Mouse (Mus musculus) frontal cortex, adult (tissue): ENCODE data around the gene Hif3a.

Experiments used
- ATAC-seq: cut with Nextera tagmentation; 2 replicates; pipeline ENCODE4 v1.9.2; 2017; ENCODE audit warnings: mild to moderate bottlenecking, moderate library complexity, mixed read lengths; ENCODE audit not compliant: low TSS enrichment

Gene Hif3a

GRCm38 (mm10) chr7:17024814-17025504, 37.3 kb downstream of the Hif3a start:
- ATAC-seq: no peak

- ATAC-seq: no peak
These were observed 38.1 kb downstream of the Hif3a start for GRCm38 (mm10) chr7:17024141-17024540.

GRCm38 (mm10) chr7:17023701-17024100, 38.5 kb downstream of the Hif3a start:
- no peak for ATAC-seq

DNA sequence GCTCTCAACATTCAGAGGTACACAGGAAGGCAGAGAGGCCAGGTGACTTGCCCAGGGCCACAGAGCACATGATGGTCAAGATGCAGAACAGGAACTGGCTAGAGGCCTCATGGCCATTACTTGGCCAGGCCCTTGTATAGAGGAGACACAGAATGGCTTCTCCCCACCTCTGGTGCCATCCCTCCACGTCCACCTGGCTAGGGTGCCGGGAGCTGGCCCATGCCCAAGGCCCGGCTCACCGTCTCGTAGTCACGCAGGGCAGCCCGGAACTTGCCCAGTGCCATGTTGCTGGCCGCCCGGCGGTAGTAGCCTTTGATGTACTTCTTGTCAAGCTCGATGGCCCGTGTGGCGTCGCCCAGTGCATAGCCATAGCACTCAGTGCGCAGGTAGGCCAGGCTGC, 40.1 kb downstream of the Hif3a start:
- no peak for ATAC-seq

GRCm38 (mm10) chr7:17019426-17020166, 42.6 kb downstream of the Hif3a start:
- no peak for ATAC-seq

- ATAC-seq: no peak
These were observed 44.3 kb downstream of the Hif3a start for GRCm38 (mm10) chr7:17017921-17018320.

DNA sequence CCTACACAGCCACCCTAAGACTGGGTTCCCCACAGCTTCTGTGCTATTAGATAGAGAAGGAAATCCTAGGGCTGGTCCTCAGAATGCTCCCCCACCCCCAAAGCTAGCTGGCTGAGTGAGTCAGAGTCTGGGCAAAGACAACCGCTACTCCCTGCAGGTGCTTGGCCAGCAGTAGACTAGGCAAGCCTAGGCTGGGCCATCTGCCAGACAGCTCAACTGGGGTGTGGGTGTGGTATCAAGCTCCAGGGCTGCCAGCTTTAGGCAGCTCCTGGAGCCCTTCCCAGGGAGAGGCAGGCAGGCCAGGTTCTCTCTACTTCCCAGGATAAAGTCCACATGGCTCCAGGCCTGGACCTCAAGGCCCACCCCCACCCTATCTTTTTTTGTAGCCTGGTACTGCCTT, 45.2 kb downstream of the Hif3a start:
- ATAC-seq: peak; percentile 90

DNA sequence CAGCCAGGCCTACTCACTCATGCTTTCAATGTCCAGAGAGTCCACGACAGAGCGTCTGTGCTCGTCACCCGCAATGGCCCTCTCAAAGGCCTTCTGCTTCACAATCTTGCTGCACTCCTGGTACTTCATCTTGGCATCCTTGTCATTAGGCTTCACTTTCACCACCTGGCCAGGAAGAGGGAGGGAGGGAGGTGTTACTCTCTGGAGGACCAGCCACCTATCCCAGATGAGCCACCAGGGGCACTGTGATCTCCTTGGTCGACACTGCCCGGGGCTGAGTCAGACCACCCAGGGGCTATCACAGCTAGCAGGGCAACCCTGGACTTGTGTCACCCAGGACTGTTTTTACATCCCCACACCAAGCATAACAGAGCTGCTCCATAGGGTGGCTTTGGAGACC, 46.8 kb downstream of the Hif3a start:
- no peak for ATAC-seq

DNA sequence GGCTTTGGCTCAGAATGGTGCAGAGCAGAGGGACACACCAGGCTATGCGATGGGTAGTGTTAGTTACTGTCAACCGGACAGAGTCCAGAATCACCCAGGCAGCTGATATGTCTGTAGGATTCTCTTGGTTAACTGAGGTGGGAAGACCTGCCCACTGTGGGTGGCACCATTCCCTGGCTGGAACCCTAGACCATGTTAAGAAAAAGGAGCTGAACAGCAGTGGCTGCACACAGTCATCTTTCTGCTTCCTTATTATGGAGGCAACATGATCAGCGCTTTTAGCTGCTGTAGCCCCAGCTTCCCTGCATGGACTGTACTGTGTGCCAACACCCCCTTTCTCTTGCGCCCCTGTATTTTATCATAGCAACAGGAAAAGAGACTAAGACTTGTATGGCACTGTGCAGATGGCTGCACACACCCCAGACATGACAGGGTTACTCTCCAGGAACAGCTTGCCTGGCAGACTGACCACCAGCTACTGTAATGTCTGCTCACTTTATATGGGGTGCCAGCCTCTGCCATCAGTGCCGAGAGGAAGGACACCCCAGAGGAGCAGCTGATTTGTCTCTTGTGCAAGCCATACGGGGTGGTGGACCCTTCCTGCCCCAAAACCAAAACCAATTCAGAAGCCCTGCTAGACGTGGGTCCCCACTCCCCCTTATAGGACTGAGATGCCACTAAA, 50.2 kb downstream of the Hif3a start:
- no peak for ATAC-seq

DNA sequence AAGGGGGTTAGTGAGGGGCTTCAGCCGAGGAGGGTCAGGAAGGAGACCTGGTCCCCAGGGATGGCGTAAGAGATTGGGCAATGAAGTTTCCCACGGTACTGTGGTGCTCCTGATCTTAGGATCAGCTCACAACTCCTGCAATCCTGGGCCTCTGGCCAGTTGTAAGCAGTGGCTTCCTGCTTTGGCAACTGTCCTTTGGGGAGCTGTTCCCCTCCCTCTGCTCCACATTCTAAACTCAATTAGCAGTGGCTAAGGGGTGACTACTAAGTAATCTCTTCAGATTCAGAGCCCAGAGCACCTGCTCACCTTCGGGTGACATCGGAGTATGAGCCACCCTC, 52.2 kb downstream of the Hif3a start:
- no peak for ATAC-seq

- ATAC-seq: no peak
These were observed 52.8 kb downstream of the Hif3a start for GRCm38 (mm10) chr7:17009326-17010009.

DNA sequence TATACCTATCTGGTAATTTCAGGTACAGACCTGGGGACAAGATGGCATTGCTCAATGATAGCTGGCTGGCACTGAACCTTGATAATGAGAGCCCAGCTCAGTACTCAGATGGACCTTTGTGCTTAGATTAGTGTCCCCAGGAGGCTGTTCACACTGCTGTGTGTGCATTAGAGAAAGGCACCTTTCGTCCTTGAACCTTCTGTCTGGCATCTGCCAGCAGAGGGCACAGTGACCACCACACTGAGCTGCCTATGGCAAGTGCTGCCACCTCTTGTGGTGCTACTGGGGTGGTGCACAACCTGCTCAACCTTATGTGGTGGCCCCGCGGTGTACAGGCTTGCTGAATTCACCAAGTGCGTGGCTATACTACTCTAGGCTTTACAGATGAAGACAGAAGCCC, 54.9 kb downstream of the Hif3a start:
- ATAC-seq: no peak

DNA sequence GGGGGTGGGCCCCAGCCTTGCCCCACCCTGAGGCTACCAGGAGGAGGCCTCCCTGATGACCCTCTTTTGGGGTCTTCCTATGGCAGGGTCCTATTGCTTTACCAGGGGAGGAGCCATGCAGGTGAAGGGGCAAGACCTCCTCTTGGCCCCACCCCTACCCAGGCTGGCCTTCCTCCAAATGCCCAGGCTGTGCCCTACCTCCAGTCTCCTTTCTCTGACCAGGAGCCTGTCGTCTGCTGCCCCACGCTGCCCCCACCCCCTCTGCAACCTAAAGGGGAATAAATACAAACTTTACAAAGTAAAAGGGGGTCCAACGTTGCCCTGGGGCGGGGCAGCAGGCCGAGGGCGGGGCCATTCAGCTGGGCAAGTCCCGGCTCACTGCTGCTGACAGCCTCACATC, 57.5 kb downstream of the Hif3a start:
- ATAC-seq: no peak

DNA sequence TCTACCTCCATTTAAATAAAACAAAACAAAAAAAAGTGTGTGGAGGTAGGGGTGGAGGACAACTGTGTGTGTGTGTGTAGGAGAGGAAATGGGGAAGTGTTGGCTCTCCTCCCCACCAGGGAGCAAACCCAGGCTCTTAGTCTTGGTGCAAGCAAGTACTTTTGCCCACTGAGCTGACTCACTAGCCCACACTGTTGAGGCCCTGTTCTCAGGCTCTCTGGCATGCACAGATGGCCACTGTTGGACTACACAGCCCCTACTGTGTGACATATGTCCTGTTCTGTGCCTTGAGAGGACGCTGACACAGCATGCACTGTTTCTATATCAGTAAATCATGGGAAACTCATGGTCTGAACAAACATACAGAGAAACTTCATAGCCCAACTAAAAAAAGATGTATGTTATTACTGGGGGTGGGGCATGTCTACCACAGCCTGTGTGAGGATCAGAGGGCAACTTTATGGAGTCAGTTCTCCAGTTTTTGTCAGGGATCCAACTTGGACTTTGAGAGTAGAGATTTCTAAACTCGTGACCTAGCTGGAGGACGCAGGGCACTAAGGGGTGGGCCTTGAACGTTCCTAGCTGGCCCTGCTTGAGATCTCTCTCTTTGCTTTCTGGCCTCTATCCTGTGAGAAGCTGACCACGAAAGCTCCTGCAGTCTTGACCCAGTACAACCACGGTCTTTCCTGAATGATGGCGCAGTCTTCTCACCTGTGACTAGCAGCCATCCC, 58.8 kb downstream of the Hif3a start:
- ATAC-seq: 0 out of 2 replicates have a peak, but pooled peaks have one; percentile 11

DNA sequence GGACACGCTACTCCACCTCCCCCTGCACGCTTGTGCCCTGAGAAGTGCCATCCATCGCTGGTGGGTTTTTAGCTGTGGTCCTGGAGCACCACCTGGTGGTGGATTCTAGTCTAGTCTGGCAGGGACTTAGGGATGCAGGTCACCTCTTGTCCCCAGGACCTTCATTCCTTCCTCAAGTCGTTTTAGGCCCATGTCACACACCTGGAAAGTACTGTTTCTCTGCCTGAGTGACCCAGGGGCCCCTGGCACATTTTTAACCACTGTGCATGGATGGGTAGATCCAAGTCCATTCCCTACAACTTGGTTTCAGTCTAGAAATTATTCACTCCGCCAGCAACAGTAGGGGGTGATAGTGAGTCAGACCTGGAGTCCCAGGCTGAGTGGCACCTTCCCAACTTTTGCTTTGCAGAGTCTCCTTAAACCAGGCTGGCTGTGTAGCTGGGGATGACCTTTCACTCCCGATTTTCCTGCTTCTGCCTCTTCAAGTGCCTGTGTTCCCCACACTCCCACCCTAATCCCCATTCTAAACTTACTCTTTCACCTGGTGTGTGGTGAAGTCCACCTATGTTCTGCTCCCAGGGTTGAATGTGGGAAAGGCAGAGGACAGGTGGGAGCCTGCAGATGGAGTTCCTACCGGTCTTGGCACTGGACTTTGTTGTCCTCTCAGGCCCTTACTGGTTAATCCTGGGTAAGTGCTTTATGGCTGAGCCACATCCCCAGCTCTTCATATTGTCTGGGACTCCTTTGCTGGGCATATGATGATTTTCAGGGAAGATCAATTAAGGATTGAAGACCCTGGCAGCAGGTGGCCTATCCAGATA, 59.6 kb downstream of the Hif3a start:
- ATAC-seq: peak; percentile 77

GRCm38 (mm10) chr7:16999650-17000049, 62.6 kb downstream of the Hif3a start:
- ATAC-seq: no peak

GRCm38 (mm10) chr7:16999233-16999632, 63.0 kb downstream of the Hif3a start:
- no peak for ATAC-seq

DNA sequence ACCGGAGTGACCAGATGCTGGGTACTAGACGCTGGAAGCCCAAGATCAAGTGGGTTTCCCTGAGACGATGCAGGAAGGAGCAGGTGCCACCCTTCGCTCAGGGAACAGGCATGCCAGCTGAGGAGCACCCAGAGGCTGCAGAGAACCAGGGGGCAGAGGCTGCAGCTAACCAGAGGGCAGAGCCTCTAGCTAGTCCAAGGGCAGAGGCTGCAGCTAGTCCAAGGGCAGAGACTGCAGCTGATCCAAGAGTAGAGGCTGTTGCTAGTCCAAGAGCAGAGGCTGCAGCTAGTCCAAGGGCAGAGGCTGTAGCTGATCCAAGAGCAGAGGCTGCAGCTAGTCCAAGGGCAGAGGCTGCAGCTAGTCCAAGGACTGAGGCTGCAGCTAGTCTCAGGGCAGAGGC, 66.9 kb downstream of the Hif3a start:
- no peak for ATAC-seq

DNA sequence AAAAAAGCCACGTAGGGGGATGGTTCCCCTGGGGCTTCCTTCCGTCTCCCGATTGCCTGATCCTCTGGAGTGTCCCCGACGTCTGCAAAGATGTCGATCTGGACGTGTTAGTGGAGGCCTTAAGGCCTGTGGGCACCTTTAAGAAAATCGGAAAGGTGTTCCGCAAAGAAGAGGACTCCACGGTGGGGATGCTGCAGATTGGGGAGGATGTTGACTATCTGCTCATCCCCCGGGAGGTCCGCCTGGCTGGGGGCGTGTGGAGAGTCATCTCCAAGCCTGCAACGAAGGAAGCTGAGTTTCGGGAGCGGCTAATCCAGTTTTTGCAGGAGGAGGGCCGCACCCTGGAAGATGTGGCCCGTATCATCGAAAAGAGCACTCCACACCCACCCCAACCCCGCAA, 67.8 kb downstream of the Hif3a start:
- ATAC-seq: no peak

GRCm38 (mm10) chr7:16993651-16994399, 68.4 kb downstream of the Hif3a start:
- ATAC-seq: peak; percentile 59
